Mouse (Mus musculus) lung, postnatal 10 days (tissue): ENCODE results near the gene Sertad2.

Source experiments
- DNase-seq: peaks from one replicate; pipeline ENCODE4 v3.0.0; 2021

Gene Sertad2

GRCm38 (mm10) chr11:20542739-20543452 is at the start of gene Sertad2:
TSS of gene Sertad2 (plus strand) at chr11:20543253.
- DNase-seq = peak; percentile 100

GRCm38 (mm10) chr11:20493922-20494626 is 49.0 kb upstream of the Sertad2 start:
- DNase-seq = no peak

GRCm38 (mm10) chr11:20500516-20500915 is 42.5 kb upstream of the Sertad2 start:
- DNase-seq = no peak

- DNase-seq = no peak
Observed at GRCm38 (mm10) chr11:20501160-20501955, 41.7 kb upstream of the Sertad2 start.

GRCm38 (mm10) chr11:20513574-20513973 is 29.5 kb upstream of the Sertad2 start:
- no peak for DNase-seq

- no peak for DNase-seq
Observed at GRCm38 (mm10) chr11:20514757-20515156, 28.3 kb upstream of the Sertad2 start.

GRCm38 (mm10) chr11:20521321-20521720 is 21.7 kb upstream of the Sertad2 start:
- no peak for DNase-seq

GRCm38 (mm10) chr11:20522750-20523149 is 20.3 kb upstream of the Sertad2 start:
- no peak for DNase-seq

- DNase-seq = no peak
Observed at GRCm38 (mm10) chr11:20524435-20524834, 18.6 kb upstream of the Sertad2 start.

GRCm38 (mm10) chr11:20525909-20526308 is 17.1 kb upstream of the Sertad2 start:
- no peak for DNase-seq

GRCm38 (mm10) chr11:20527901-20528300 is 15.2 kb upstream of the Sertad2 start:
- no peak for DNase-seq

GRCm38 (mm10) chr11:20531682-20531991 is 11.4 kb upstream of the Sertad2 start:
- DNase-seq = no peak

- DNase-seq = peak; percentile 85
Observed at GRCm38 (mm10) chr11:20531992-20532881, 10.8 kb upstream of the Sertad2 start.

GRCm38 (mm10) chr11:20533231-20533630 is 9.8 kb upstream of the Sertad2 start:
- no peak for DNase-seq

- no peak for DNase-seq
Observed at GRCm38 (mm10) chr11:20537221-20537620, 5.8 kb upstream of the Sertad2 start.

GRCm38 (mm10) chr11:20538496-20538895 is 4.6 kb upstream of the Sertad2 start:
- DNase-seq = no peak

- no peak for DNase-seq
Observed at GRCm38 (mm10) chr11:20541280-20541679, 1.8 kb upstream of the Sertad2 start.

GRCm38 (mm10) chr11:20541995-20542637 is 937 bp upstream of the Sertad2 start:
- no peak for DNase-seq

- no peak for DNase-seq
Observed at GRCm38 (mm10) chr11:20543453-20544120, 534 bp downstream of the Sertad2 start.

- DNase-seq = no peak
Observed at GRCm38 (mm10) chr11:20544376-20544775, 1.3 kb downstream of the Sertad2 start.

- no peak for DNase-seq
Observed at GRCm38 (mm10) chr11:20544801-20545515, 1.9 kb downstream of the Sertad2 start.
